Mouse (Mus musculus) thymus, adult 18-20 months (tissue): ENCODE results near the gene Aldh3b3.

Source experiments
- DNase-seq, 2 experiments: peaks; one replicate each; pipeline ENCODE4 v3.0.0; 2022; ENCODE audit warnings: mixed read lengths in 2 of 2

Gene Aldh3b3

DNA sequence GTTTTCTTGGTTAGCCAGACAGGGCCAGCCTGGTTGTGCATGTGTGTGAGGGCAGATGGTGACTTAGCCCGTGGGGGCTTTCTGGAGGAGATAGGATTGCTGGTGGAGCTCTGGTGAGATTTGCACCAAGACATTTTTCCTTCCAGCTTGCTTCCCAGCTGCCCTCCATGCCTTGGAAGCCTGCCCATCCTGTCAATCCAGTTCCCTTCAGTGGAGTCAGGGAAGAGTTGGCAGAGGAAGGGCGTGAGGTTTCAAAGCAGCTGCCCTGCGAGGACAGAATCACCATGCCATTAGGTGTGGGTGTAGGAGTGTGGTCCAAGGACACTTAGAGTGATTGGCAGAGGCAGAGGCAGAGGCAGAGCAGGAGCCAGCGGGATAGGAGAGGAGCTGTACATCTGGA lies at the start of gene Aldh3b3:
TSS of gene Aldh3b3 (plus strand) at position 176 of the 400 bp plus-strand sequence.
- DNase-seq, result no peak

DNA sequence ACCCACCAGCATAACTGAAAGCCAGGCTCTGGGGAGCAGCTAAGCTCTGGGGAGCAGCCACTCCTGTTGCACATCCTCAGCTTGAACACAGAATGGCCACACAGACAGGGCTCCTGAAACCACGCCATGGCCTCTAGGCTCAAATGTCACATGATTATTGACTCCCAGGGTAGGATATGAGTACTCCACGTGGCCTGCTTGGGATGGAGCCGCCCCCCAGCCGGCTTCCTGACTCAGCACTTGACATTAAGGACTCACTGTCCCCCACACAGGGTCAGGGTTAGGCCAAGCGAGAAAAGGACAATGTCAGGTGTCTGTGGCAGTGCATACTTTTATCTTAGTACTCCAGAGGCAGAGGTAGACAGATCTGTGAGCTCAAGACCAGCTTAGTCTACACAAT lies 48.2 kb upstream of the Aldh3b3 start:
- no peak for DNase-seq

DNA sequence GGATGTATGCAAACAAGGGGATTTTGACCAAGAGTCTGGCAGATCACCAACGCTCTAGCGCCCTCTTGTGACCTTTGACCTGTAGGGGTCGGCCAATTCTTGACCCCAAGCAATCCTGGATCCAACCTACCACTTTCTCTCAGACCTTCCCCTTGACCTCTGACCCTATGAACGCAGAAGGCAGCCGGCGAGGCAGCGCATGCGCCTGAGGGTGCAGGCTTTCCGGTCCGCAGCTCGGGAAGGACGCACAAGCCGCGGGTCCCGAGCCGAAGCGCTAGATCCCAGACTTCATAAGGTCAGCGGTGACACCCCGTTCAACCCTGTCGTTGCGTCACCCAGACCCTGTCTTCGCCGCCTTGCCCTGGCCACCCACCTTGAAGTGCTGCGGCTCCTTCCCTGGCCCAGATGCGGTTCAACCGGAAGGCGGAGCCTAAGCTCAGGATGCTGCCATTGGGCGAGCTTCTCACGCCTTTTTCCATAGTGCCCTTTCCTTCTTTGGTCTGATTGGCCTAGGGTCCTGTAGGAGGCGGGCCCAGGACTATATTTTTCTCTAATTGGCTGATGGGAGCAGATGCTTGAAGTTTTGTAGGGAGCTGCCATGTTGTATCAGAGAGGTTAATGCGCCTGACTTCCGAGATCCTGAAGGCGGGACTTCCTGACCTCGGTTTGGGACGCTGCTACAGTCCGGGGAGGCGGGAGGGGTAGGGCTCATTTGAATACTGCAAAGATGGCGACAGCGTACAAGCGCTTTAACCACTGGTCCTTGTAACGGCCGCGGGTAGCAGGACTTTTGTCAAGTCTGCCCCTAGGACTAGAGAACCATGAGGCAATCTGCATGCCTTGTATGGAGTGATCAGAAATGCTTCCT lies 45.9 kb upstream of the Aldh3b3 start, which contains the start of gene Ndufs8:
TSS of gene Ndufs8 (minus strand) at position 438 of the 868 bp plus-strand sequence.
- peak; percentile 86 to 96 for DNase-seq

DNA sequence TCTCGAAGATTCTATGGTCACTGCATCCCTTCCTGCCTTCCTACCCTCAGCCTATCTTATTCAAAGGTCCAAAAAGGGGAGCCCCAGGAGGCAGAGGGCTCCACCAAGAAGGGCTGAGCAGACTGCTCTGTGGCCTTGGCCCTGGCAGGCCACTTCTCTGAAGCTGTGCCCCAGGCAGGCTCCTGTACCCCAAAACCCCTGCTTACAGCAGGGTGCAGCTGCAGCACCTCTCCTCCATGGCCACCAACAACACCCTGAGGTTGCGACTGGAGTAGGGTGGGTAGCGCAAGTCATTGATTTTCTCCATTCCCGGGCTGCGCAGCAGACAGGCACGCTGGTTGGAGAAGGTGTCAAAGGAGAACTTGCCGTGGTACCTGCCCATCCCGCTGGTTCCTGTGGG lies 44.8 kb upstream of the Aldh3b3 start:
- DNase-seq, result no peak

DNA sequence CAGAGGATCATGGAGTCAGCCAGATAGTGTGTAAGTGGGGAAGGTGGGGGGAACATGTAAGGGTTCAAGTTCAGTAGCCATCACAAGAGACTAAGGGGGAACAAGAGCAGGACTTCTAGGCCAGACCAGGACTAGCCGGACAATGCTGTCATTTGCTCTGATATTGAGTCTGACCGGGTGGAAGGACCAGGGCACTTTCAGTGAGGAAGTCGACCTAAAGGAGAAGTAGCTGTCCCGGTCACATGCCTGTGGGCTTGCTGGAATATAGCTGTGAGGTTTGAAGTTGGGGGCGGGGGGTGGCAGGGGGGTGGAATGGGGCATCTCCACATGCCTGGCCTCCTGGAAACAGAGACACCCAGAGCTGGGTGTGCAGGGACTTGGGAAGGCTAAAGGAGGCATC lies 43.9 kb upstream of the Aldh3b3 start:
- no peak for DNase-seq

DNA sequence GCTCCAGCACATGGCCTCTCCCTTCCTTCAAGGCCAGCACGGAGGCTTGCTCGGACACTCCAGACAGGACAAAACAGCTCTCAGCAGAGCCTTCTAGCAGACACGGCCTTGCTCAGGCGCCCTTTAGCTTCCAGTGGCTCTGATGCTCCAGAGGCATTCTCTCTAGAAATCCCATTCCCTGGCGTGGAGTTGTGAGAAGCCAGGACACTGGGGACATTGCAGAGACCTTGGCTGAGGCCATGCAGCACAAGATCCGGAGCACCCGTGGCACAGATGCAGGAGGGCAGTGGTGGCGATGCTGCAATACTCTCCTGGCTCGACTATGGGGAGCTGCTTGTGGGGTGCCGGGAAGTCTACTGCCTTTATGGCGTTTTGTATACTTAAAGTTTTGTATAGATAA lies 41.7 kb upstream of the Aldh3b3 start:
- DNase-seq, result no peak

DNA sequence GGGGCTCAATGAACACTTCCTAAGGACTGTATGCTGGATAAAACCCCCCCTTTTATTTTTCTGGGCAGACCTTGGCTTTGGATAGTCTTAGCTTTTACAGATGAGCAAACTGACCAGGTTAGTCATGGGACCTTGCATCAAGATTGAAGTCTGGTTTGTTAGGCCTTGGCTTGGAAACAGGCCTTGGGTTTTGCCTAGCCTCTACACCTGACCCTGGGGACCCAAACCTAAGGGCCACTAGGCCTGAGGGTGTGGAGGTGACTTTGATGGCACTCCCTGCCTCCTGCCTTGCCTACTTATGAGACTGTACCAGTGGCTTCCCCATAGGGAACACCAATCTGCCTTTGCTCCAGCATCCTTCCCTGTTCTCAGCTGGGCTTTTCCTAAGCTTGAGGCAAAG lies 38.5 kb upstream of the Aldh3b3 start:
- DNase-seq, result no peak

DNA sequence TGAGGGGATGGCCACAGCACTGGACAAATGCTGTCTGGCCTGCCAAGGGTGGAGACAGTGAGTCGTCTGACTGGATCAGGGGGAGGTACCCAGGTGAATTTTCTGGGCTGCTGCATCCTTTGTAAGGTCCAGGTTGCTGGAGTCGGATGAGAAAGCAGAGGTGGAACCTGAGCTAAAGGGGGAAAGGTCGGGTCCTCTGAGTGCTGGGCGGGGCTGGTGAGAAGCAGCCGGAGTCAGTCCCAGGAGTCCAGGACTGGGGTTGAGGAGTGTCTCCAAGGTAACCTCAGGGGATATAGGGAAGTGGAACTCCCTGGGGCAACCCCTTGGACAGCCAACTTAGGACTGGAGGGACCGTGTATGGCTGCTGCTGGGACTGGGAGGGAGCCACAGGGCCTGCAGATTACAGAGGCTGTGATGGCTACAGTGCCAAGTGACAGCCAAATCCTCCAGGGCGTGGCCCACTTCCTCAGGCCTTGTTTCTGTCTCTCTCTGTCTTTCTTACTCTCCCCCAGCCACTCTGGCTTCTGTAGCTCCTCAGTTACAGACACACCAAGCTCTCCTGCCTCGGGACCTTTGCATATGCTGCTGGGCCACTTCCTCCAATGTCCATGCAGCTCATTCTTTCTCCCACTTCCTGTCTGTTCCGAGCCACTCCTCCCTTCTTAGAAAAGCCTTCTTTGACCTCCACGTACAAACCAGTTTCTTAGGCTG lies 35.6 kb upstream of the Aldh3b3 start:
- DNase-seq, result no peak

DNA sequence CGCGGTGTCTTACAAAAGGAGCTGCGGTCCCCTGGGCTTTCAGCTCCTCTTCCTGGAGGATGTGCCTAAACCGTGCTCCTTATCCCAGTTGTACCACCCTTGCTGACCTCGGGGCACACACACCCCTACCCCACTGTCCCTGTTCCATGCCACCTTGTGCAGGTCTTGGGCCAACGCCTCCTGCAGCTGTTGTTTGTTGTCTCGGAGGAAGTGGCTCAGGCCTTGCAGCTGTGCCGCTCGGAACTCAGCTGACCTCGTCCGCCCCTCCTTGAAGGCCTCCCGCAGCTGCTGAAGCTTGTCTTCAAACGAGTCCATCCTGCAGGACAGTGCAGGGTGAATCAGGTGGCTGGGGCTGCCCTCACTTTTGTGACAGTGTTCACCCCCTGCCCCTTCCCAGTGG lies 34.9 kb upstream of the Aldh3b3 start:
- peak in 1 of 2 experiments; percentile 44 for DNase-seq

DNA sequence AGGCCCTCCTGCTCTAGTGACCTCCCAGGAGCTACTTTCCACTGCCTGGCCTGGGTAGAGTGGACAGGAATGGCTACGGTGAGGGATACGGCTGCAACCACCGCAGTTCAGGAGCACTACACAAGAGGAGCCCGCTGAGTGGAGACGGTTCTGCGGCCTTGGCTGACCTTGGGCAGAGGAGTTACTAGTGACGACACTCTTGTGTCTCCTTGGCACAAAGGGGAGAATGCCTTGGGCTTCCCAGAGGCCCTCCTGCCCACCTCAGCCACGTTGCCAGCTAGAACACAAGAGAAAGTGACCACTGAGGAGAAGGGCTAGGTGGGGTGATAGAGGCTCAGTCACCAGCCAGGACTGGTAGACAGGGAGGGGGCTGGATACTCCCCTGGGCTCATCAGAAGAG lies 34.3 kb upstream of the Aldh3b3 start:
- no peak for DNase-seq

DNA sequence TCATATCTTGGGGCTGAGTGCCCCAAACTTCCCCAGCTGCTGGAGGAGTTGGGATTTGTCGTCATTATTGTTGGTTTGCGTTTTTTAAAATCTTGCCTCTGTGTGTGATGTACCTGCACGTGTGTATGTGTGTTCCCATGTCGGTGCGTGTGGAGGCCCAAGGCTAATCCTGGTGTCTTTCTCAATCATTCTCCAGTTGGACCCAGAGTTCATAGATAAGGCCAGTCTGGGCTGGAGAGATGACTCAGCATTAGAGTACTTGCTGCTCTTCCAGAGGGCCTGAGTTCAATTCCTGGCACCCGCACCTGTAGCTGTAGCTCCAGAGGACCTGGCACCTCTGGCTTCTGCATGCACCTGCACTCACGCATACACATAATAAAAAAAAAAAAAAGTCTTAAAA lies 33.6 kb upstream of the Aldh3b3 start:
- DNase-seq, result no peak

DNA sequence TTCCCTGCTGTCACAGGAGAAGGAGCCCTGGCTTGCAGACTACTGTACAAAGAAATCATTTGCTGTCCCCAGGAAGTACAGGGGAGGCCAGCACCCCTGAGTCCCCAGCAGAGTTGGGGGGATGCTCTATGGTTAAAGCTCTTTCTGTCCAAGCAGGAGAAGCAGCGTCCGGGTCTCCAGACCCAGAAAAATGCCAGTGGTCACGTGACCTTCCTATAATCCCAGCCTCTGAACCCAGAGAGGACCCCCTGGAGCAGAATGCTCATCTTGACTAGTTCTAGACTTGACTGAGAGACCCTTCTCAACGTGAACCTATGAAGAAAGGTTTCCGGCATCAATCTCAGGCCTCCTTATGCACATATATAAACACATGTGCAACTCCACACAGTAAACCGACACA lies 32.6 kb upstream of the Aldh3b3 start:
- DNase-seq, result no peak

DNA sequence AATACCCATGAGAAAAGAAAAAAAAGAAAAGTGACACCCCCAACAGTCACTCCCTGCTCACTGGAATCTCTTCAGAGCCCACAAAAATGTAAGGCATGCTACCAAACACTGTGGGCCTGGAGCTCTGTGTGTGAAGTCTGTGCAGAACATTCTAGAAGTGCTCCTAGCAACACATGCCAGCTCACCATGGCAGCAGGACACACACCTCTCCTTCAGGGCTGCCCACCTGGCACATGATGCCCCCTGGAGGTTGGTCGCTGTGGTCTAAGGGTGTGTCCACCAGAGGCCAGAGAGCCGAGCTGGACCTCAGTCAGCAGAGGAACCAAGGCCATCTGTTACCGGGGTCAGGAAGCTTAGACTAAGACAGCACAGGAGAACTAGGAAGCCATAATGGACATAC lies 32.2 kb upstream of the Aldh3b3 start:
- DNase-seq, result no peak

DNA sequence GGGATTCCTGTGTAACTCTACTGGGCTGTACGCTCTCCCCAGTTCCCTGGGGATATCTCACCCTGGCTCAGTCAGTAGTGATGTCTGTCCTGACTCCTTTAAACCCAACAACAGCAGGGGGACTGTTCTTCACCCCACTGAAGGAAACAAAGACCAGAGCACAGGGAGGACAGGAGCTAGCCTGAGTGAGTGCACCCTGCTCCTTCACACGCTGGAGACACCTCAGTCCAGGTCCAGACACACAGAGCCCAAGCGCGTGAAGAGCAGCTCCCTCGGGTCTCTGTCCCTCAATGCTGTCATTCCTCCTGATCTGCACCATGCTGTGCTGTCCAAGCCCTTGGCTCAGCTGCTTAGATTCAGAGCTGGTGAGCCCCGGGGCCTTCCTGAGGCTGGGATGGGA lies 31.8 kb upstream of the Aldh3b3 start:
- DNase-seq, result no peak

DNA sequence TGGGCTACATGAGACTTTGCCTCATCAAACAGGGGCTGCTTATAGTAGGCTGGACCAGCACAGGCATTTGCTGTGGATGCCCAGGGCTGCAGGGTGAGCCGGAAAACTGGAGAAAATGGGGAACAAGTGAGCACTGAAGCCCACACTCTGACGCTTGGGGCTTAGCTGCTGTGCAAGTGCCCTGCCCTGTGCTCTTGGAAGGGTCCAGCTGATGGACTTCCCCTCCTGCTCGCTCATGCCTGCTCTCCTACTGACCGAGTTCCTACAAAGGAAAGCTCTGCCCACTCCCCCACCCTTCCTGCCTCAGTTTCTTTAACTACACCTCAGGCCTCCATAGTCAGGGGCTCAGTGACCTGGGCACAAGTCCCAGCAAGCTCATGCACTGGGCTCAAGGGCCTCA lies 30.5 kb upstream of the Aldh3b3 start:
- DNase-seq, result no peak

DNA sequence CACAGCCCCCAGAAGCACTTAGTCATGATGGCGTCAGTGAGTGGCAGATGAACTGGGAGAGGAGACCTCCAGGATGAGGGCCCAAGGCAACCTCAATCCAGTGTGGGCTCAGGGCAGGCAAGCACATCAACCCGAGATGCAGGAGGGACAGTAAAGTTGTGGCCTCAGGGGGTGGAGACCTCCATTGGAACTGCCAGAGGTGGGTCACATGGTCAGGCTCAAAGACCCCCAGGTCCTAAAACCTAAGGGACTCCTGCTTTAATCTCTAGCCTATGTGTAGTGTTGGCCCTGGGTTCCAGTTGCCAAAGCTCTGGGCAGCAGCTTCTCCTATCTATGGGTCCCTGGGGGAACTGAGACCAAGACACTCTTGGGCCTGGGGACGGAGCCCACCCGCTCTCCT lies 29.7 kb upstream of the Aldh3b3 start:
- no peak for DNase-seq

DNA sequence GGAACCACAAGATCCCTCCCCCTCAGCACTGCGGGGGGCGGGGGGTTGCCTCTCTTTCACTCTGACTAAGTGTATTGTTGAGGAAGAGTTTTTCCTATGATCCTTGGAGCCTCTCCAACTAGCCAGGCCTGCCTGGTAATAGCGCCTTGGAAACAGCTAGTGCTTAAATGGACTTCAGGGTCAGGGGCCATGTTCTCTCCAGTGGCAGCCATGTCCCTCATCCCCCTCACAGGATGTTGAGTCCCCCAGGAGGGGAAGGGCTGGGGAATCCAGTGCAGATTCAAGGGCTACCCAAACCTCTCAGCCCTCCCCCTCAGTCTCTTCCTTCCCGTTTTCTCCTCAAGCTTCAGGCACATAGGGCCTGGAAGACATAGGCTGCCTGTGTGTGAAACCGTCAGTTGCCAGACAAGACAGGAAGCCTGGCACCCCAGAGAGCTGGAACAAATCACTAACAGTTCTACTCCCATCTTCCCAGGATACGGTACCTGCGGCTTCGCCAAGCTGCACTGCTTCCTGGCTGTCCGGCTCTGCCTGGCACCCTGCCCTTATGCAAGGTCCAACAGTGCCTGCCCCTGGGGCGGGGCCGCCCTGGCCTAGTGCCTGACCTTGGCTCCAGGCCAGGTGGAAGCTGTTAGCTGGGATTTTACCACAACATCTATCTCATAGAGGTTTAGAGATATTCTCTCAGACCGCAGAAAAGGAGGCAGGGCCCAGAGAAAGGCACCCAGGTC lies 29.1 kb upstream of the Aldh3b3 start, which contains the start of gene Aldh3b1:
TSS of gene Aldh3b1 (minus strand) at position 598 of the 731 bp plus-strand sequence.
- DNase-seq, result peak in 1 of 2 experiments; percentile 42

DNA sequence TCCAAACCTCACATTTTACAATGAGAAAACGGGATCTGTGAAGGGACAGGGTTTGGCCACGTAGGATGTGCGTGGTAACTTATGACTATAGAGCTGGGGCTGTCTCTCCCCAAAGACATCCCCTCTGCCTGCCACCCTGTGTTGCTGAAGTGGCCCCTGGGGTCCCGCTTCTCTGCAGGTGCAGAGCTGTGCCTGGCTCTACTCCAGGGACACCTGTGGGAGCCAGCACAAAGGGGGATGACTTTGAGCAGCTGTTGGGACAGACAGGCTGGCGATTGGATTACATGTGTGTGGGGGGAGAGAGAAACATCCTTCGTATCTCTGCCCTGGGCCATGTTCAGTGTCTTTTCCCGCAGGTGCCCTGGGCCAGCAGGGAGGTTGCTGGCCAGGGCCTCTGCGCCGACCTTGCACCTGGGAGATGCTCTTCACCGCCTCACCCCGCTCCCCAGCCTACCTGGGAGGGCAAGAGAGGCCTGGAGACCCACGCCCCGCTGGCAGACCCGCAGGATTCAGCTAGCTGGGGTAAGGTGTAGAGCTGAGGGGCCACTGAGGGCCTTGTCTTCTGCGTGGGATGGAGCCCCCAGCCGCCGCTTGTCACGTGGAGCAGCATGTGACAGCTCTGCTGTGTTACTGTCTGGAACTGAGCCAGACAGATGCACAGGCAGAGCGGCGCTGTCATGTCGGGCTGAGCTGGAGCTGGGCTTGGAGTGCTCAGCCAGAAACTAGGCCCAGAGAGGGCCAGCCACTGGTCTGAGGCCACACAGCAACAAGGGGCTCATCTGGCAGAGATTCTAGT lies 28.0 kb upstream of the Aldh3b3 start:
- peak in 1 of 2 experiments; percentile 47 for DNase-seq

DNA sequence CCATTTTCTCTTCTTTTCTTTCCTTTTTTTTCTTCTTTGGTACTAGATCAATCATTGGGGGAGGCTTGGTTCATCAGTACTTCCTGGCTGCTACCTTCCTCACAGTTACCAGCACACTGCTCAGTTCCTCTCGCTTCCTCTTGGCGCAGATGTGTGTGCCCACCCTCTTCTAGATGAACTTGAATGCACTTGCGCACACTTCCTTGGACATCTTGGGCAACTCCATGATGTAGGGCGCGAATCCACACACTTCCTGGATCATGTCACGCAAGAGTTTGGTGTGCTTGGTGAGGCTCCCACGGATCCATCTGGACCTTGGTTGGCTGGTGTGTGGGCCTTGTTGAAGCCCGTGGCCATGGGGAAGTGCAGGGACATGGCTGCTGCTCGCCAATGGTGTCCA lies 26.7 kb upstream of the Aldh3b3 start:
- DNase-seq, result no peak

DNA sequence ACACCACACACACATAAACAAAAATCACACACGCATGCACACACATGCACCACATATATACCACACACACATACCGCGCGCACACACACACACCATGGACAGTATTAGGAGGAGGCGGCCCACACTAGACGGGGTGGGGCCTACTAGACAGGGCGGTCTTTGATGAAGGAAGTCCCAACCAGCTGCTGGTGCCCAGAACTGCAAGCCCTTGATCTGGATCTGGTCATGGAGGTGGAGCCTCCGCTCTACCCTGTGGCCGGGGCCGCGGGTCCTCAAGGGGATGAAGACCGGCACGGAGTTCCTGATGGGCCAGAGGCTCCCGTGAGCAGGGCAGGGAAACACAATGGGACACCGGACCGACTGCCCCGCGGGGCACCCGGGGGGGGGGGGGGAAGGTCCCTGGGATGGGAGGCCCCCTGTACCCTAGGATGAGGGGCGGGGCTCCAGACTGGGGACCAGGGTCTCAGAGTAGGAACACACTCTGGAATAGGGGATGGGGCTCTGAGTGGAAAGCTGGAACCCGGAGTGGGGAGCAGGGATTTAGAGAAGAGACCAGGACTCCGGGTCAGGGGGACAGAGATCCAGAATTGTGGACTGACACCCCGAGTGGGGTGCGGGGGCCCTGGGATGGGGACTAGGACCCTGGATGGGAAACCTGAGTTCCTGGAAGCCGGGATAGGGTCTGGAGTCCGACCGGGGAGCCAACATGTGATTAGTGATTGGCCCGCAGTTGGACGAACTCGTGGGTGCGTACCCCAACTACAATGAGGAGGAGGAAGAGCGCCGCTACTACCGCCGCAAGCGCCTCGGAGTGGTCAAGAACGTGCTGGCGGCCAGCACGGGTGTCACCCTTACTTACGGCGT lies 23.2 kb upstream of the Aldh3b3 start, which contains the start of gene Unc93b1:
TSS of gene Unc93b1 (plus strand) at position 155 of the 864 bp plus-strand sequence.
- DNase-seq, result peak in 1 of 2 experiments; percentile 52
